Mouse (Mus musculus) testis, adult 2 months (tissue): Measurements from ENCODE around the gene Slc16a5. TPM values are rescaled to one million over a fixed set of nuclear protein-coding genes. Genes with fewer than 3 reads are reported as not detected.

Source experiments
- H3K27ac ChIP-seq: fragments of 200-500 bp; 2 replicates; pipeline ENCODE4 v1.5.1; 2012; ENCODE audit warnings: low read depth, low read length; ENCODE audit not compliant: control insufficient read depth, insufficient read depth
- H3K27me3 ChIP-seq: fragments of 200-500 bp; 2 replicates; pipeline ENCODE4 v1.6.1; 2012; ENCODE audit warnings: mild to moderate bottlenecking, low read length, moderate library complexity; ENCODE audit not compliant: control insufficient read depth, insufficient read depth
- H3K36me3 ChIP-seq: fragments of 200-500 bp; 2 replicates; pipeline ENCODE4 v1.6.1; 2012; ENCODE audit warnings: mild to moderate bottlenecking, low read length; ENCODE audit not compliant: control insufficient read depth, insufficient read depth
- H3K4me1 ChIP-seq: fragments of 200-500 bp; 2 replicates; pipeline ENCODE4 v1.6.1; 2012; ENCODE audit warnings: low read length; ENCODE audit not compliant: control insufficient read depth, insufficient read depth
- H3K4me3 ChIP-seq: fragments of 200-500 bp; 2 replicates; pipeline ENCODE4 v1.5.1; 2012; ENCODE audit warnings: low read depth, mild to moderate bottlenecking, low read length, moderate library complexity, mixed read lengths; ENCODE audit not compliant: control insufficient read depth
- CTCF ChIP-seq: fragments of 200-500 bp; IDR thresholded peaks from 2 replicates; pipeline ENCODE4 v1.5.1; 2012; ENCODE audit warnings: low read depth, mild to moderate bottlenecking, inconsistent platforms, low read length, moderate library complexity; ENCODE audit not compliant: control insufficient read depth, insufficient read depth, insufficient replicate concordance
- POLR2A ChIP-seq: fragments of 200-500 bp; IDR thresholded peaks from 2 replicates; pipeline ENCODE4 v1.6.1; 2012; ENCODE audit warnings: low read depth, mild to moderate bottlenecking, inconsistent platforms, low read length, moderate library complexity; ENCODE audit not compliant: control insufficient read depth
- polyA plus RNA-seq: library from polyadenylated mRNA; depleted of rRNA; stranded (reverse); fragments of >200 nt; gene quantifications from 2 replicates; pipeline ENCODE4 v1.2.3, GENCODE M21; 2012; rRNA removed

Slc16a5 gene
- polyA plus RNA-seq, 1 experiment: 0.78 TPM

GRCm38 (mm10) chr11:115520218-115520617 is 57.9 kb downstream of the Slc16a5 start:
- Histone ChIP-seq H3K4me3 (no peak overlapping the region), H3K4me1 (peaks cover 3% of the 10 kb centered on the region), H3K36me3 (no peaks in the 10 kb centered on the region), H3K27ac (no peak overlapping the region), H3K27me3 (no peaks in the 10 kb centered on the region)
- TF ChIP-seq CTCF: no peak
- no peak for TF ChIP-seq POLR2A

GRCm38 (mm10) chr11:115521080-115521479 is 58.8 kb downstream of the Slc16a5 start:
- Histone ChIP-seq H3K36me3 (no peaks in the 10 kb centered on the region), H3K27ac (no peak overlapping the region), H3K4me1 (no peaks in the 10 kb centered on the region; the same call in 1 of the 2 replicates), H3K27me3 (no peaks in the 10 kb centered on the region), H3K4me3 (no peak overlapping the region)
- TF ChIP-seq CTCF (no peak), POLR2A (no peak)

- no peak overlapping the region for H3K27ac ChIP-seq
- no peaks in the 10 kb centered on the region for H3K27me3 ChIP-seq
- H3K4me3 ChIP-seq: no peak overlapping the region
- TF ChIP-seq POLR2A (no peak), CTCF (no peak)
- no peaks in the 10 kb centered on the region; the same call in 1 of the 2 replicates for H3K4me1 ChIP-seq
- no peaks in the 10 kb centered on the region; the same call in 1 of the 2 replicates for H3K36me3 ChIP-seq
Observed at GRCm38 (mm10) chr11:115522238-115522637, 60.0 kb downstream of the Slc16a5 start.

GRCm38 (mm10) chr11:115522703-115523102 is 60.4 kb downstream of the Slc16a5 start:
- TF ChIP-seq CTCF (no peak), POLR2A (no peak)
- Histone ChIP-seq H3K4me3 (no peak overlapping the region), H3K27ac (no peak overlapping the region), H3K36me3 (no peaks in the 10 kb centered on the region; the same call in 1 of the 2 replicates), H3K4me1 (no peaks in the 10 kb centered on the region; the same call in 1 of the 2 replicates), H3K27me3 (no peaks in the 10 kb centered on the region)

Other genes with a start within 250 kb of the Slc16a5 start
- gene Grin2c, start 195.2 kb upstream of the Slc16a5 start, polyA plus RNA-seq: 1.2 and 1.5 TPM in 2 replicates
- 28.0 and 30.7 TPM in 2 replicates for gene Fdxr, start 185.4 kb upstream of the Slc16a5 start, polyA plus RNA-seq
- gene Fads6, start 164.8 kb upstream of the Slc16a5 start, polyA plus RNA-seq: 6.4 and 7.0 TPM in 2 replicates
- gene Otop2, start 155.3 kb upstream of the Slc16a5 start, polyA plus RNA-seq: 8.5 and 8.9 TPM in 2 replicates
- gene Ush1g, start 140.4 kb upstream of the Slc16a5 start, polyA plus RNA-seq: 3.7 and 4.1 TPM in 2 replicates
- gene Otop3, start 127.7 kb upstream of the Slc16a5 start, polyA plus RNA-seq: 0.17 and 0.40 TPM in 2 replicates
- gene Hid1, start 94.7 kb upstream of the Slc16a5 start, polyA plus RNA-seq: 1.2 and 1.7 TPM in 2 replicates
- 5.2 TPM in 2 replicates for gene Cdr2l, start 80.6 kb upstream of the Slc16a5 start, polyA plus RNA-seq
- 13.9 and 18.0 TPM in 2 replicates for gene Mrpl58, start 58.7 kb upstream of the Slc16a5 start, polyA plus RNA-seq
- gene Atp5h, start 42.5 kb upstream of the Slc16a5 start, polyA plus RNA-seq: 145 and 166 TPM in 2 replicates
- gene Kctd2, start 42.3 kb upstream of the Slc16a5 start, polyA plus RNA-seq: 11.8 and 13.6 TPM in 2 replicates
- 307 and 344 TPM in 2 replicates for gene Trim80, start 21.9 kb upstream of the Slc16a5 start, polyA plus RNA-seq
- 3.3 and 3.8 TPM in 2 replicates for gene Armc7, start 13.2 kb downstream of the Slc16a5 start, polyA plus RNA-seq
- 32.4 and 34.0 TPM in 2 replicates for gene Nt5c, start 29.4 kb downstream of the Slc16a5 start, polyA plus RNA-seq
- 548 and 576 TPM in 2 replicates for gene Jpt1, start 51.9 kb downstream of the Slc16a5 start, polyA plus RNA-seq
- 50.6 and 72.2 TPM in 2 replicates for gene Sumo2, start 73.8 kb downstream of the Slc16a5 start, polyA plus RNA-seq
- gene Nup85, start 102.0 kb downstream of the Slc16a5 start, polyA plus RNA-seq: 36.3 and 42.6 TPM in 2 replicates
- gene Mrps7, start 141.5 kb downstream of the Slc16a5 start, polyA plus RNA-seq: 9.3 and 10.9 TPM in 2 replicates
- 19.8 and 21.1 TPM in 2 replicates for gene Gga3, start 141.6 kb downstream of the Slc16a5 start, polyA plus RNA-seq
- 383 and 445 TPM in 2 replicates for gene Mif4gd, start 150.5 kb downstream of the Slc16a5 start, polyA plus RNA-seq
- 33.7 and 35.8 TPM in 2 replicates for gene Slc25a19, start 165.8 kb downstream of the Slc16a5 start, polyA plus RNA-seq
- gene Grb2, start 246.1 kb downstream of the Slc16a5 start, polyA plus RNA-seq: 7.7 TPM in 2 replicates